Mouse (Mus musculus) heart, embryonic 16.5 days (tissue): ENCODE measurements around the gene Tmem220. TPM values are rescaled to one million over a fixed set of nuclear protein-coding genes. Genes with fewer than 3 reads are reported as not detected.

ENCODE experiments used
- ATAC-seq: fragments of 200-750 bp; cut with Nextera tagmentation; replicated peaks from 2 replicates; pipeline ENCODE4 v1.8.0; 2017; ENCODE audit warnings: moderate number of reproducible peaks; ENCODE audit not compliant: insufficient read depth, low FRiP score; ENCODE audit errors: extremely low read depth
- H3K27ac ChIP-seq: fragments of 300-500 bp; sonication (generic); 2 replicates; pipeline ENCODE4 v1.5.1; 2014; ENCODE audit warnings: mild to moderate bottlenecking, low read length, control low read depth, moderate library complexity
- H3K27me3 ChIP-seq: fragments of 300-500 bp; sonication (generic); 2 replicates; pipeline ENCODE4 v1.6.1; 2014; ENCODE audit warnings: low read length, mixed read lengths; ENCODE audit not compliant: control insufficient read depth, insufficient read depth
- H3K36me3 ChIP-seq: fragments of 300-500 bp; sonication (generic); 2 replicates; pipeline ENCODE4 v1.6.1; 2014; ENCODE audit not compliant: control insufficient read depth, insufficient read depth
- H3K4me1 ChIP-seq: fragments of 300-500 bp; sonication (generic); 2 replicates; pipeline ENCODE4 v1.6.1; 2014; ENCODE audit warnings: low read length, mixed read lengths; ENCODE audit not compliant: control insufficient read depth, insufficient read depth
- H3K4me2 ChIP-seq: fragments of 300-500 bp; sonication (generic); 2 replicates; pipeline ENCODE4 v1.6.1; 2014; ENCODE audit warnings: low read depth, mild to moderate bottlenecking, control low read depth, low read length
- H3K4me3 ChIP-seq: fragments of 300-500 bp; sonication (generic); 2 replicates; pipeline ENCODE4 v1.5.1; 2014; ENCODE audit warnings: mild to moderate bottlenecking, control low read depth, low read length
- H3K9ac ChIP-seq: fragments of 300-500 bp; sonication (generic); 2 replicates; pipeline ENCODE4 v1.6.1; 2014; ENCODE audit warnings: low read length, control low read depth
- H3K9me3 ChIP-seq: fragments of 300-500 bp; sonication (generic); replicated peaks from 2 replicates; pipeline ENCODE4 v1.6.1; 2016; ENCODE audit warnings: low read length; ENCODE audit not compliant: control insufficient read depth
- WGBS: fragments of 180-500 bp; shearing (Covaris S2); extraction: QIAGEN DNeasy Blood & Tissue Kit; methylation state at CpG from one replicate; pipeline ENCODE4 v1.1.7; 2014; 5-methylcytosine and 5-hydroxymethylcytosine counted together
- polyA plus RNA-seq: library from polyadenylated mRNA; unstranded; fragments of >200 nt; fragmentation: Nextera tagmentation; extraction: Ambion mirVana; gene quantifications from 2 replicates; pipeline ENCODE4 v1.2.1, GENCODE M21; 2015

Gene Tmem220
- polyA plus RNA-seq, 1 experiment from 2014 or later, result 1.5 TPM

- no peak overlapping the region for H3K4me3 ChIP-seq
- H3K9me3 ChIP-seq, result no peaks in the 10 kb centered on the region
- no peak overlapping the region for H3K27ac ChIP-seq
- no peak overlapping the region for H3K9ac ChIP-seq
- no peak for ATAC-seq
- H3K27me3 ChIP-seq, result peaks cover 27% of the 10 kb centered on the region
- no peaks in the 10 kb centered on the region for H3K4me1 ChIP-seq
- WGBS, result 73% methylated on average over 7 of the region's 7 CpGs
- no peak overlapping the region for H3K4me2 ChIP-seq
- no peaks in the 10 kb centered on the region for H3K36me3 ChIP-seq
These were observed 57.2 kb downstream of the Tmem220 start for GRCm38 (mm10) chr11:67082188-67082587.

DNA sequence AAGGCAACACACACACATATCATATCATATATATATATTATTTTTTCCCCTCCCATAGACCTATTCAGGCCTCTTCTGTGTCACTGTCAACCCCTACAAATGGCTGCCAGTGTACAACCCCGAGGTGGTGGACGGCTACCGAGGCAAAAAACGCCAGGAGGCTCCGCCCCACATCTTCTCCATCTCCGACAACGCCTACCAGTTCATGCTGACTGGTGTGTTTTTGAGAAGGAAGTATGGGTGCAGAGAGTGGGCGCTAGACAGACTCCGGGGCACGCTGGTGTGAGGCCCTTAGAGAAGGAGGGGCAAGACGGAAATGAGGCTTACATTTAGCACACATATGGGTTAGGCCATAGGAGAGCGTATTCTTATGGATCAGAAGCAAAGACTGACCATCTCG, 57.8 kb downstream of the Tmem220 start:
- no peak for ATAC-seq
- Histone ChIP-seq H3K36me3 (no peaks in the 10 kb centered on the region), H3K27me3 (peaks cover 29% of the 10 kb centered on the region), H3K27ac (no peak overlapping the region), H3K4me2 (no peak overlapping the region), H3K4me3 (no peak overlapping the region), H3K9me3 (no peaks in the 10 kb centered on the region), H3K4me1 (no peaks in the 10 kb centered on the region), H3K9ac (no peak overlapping the region)
- 83% methylated on average over 13 of the region's 13 CpGs for WGBS

DNA sequence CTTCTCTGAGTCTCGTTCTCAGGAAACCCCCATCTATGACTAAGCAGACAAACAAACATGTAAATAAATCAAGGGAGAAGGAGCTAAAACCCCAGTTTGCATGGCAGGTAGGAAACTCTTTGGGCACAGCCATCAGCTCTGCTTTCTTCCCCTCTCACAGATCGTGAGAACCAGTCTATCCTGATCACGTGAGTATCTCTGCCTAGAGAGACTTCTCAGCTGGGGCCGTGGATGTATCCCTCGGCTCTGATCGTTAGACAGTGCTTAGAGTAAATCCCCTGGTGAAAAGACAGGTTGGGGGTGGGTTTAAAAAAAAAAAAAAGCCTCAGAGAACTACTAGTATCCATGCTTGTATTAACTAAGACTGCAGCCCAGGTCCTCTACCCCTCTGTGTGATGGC, 58.3 kb downstream of the Tmem220 start:
- Histone ChIP-seq H3K27me3 (peaks cover 29% of the 10 kb centered on the region), H3K4me3 (no peak overlapping the region), H3K9me3 (no peaks in the 10 kb centered on the region), H3K36me3 (no peaks in the 10 kb centered on the region), H3K4me1 (no peaks in the 10 kb centered on the region), H3K9ac (no peak overlapping the region), H3K4me2 (no peak overlapping the region), H3K27ac (no peak overlapping the region)
- 61% methylated on average over 6 of the region's 6 CpGs for WGBS
- no peak for ATAC-seq

DNA sequence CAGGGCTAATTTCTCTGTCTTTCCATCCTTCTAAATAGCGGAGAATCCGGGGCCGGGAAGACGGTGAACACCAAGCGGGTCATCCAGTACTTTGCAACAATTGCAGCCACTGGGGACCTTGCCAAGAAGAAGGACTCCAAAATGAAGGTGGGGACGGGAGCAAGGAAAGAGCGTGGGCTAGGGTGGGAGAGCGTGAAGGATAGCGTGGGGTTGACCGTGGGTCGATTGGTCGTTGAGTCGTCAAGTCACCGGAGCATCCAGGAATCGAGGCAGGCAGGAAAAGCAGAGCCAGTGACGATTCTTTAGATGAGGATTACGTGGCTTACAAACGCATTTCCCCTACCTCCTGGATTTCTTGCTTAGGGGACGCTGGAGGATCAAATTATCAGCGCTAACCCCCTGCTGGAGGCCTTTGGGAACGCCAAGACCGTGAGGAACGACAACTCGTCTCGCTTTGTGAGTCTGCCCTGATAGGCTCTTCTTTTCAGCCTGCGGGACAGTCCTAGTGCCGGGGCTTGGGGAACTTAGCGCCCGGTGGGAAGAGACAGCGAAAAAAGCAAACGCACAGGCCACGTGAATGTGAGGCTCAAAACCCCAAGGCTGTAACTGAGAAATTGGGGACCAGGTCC, 58.9 kb downstream of the Tmem220 start:
- Histone ChIP-seq H3K36me3 (no peaks in the 10 kb centered on the region), H3K9ac (no peak overlapping the region), H3K9me3 (no peaks in the 10 kb centered on the region), H3K4me2 (no peak overlapping the region), H3K27ac (no peak overlapping the region), H3K27me3 (peaks cover 29% of the 10 kb centered on the region), H3K4me3 (no peak overlapping the region), H3K4me1 (no peaks in the 10 kb centered on the region)
- ATAC-seq, result no peak
- 35% methylated on average over 32 of the region's 32 CpGs for WGBS

Other genes starting within 250 kb of the Tmem220 start
- 7.4 and 8.1 TPM in 2 replicates for gene Pirt, start 113.2 kb upstream of the Tmem220 start, polyA plus RNA-seq
- not detected in 2 replicates for gene Tmem238l, start 68.5 kb upstream of the Tmem220 start, polyA plus RNA-seq
- gene Adprm, start 27.4 kb downstream of the Tmem220 start, polyA plus RNA-seq, result 19.9 and 22.8 TPM in 2 replicates
- gene Sco1, start 27.5 kb downstream of the Tmem220 start, polyA plus RNA-seq, result 18.6 and 18.8 TPM in 2 replicates
- gene Myh3, start 53.1 kb downstream of the Tmem220 start, polyA plus RNA-seq, result 1.5 and 4.5 TPM in 2 replicates
- 0.03 and 0.05 TPM in 2 replicates for gene Myh2, start 145.9 kb downstream of the Tmem220 start, polyA plus RNA-seq
- 0.16 and 0.29 TPM in 2 replicates for gene Myh1, start 174.9 kb downstream of the Tmem220 start, polyA plus RNA-seq
- not detected in 2 replicates for gene Myh4, start 212.9 kb downstream of the Tmem220 start, polyA plus RNA-seq